Mouse (Mus musculus): ENCODE data around the gene Tor1aip2.

- TF ChIP-seq TCF12 (IDR thresholded peaks at IDR 0.05; ENCODE audit: low read depth, low read length) (no peak), NRF1 (IDR thresholded peaks at IDR 0.05; ENCODE audit: low read depth, low read length) (no peak), POLR2A (IDR thresholded peaks at IDR 0.05; ENCODE audit: low read depth, low read length) (no peak), CTCF (conservative IDR thresholded peaks at IDR 0.05 in 1 of 2, IDR thresholded peaks at IDR 0.05 in 1 of 2; ENCODE audit: low read depth in 2 of 2, low read length in 2 of 2) (no peak), MAX (IDR thresholded peaks at IDR 0.05; ENCODE audit: low read length) (no peak)
These were observed 42.5 kb downstream of the Tor1aip2 start for GRCm38 (mm10) chr1:156077655-156078054.
